In the genomic region with DNA sequence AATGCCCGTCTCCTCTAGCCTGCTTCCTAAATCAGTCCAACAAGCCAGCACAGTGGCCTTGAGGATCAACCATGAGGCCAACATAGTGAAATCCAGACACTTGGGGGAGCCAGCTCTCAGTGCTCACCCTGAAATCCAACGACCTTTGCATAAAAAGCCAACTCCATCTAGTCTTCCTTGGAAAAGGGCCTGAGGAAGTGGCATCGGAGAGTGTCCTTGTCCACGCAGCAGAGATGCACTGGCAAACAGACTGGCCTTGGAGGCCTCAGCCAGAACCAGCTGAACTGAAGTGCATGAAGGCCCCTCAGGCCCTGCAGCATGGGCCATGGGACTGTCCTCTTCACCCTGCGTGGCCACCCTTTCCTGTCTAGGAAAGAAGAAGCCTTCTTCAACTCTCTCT, we compare ENCODE assay signal across 12 mouse cellular contexts. TPM values are rescaled to one million over a fixed set of nuclear protein-coding genes. Genes with fewer than 3 reads are reported as not detected.
DNase-seq lines count a peak whose midpoint lies in the region; ATAC-seq and TF ChIP-seq lines count a peak whose summit lies in the region.
"Had no signal": no experiment of that assay in that cellular context is flagged by ENCODE, and none has a peak within 500 bp of the region (broad histone marks: within the 10 kb centered on the region; RNA-seq: fewer than 3 reads in every experiment).

No protein-coding gene starts in this region.

- no peaks in the 10 kb centered on the region for H3K4me1 ChIP-seq in kidney, embryonic 15.5 days
- H3K4me1 ChIP-seq in ES-Bruce4 (ENCODE audit: control insufficient read depth, insufficient read depth, low read length): peaks cover 8% of the 10 kb centered on the region
- peaks cover 10% of the 10 kb centered on the region for H3K4me1 ChIP-seq in brown adipose tissue, adult 24 weeks (ENCODE audit: control insufficient read depth, insufficient read depth, insufficient read length, low read length)
- H3K4me1 ChIP-seq: liver, embryonic 15.5 days had no signal

- no peaks in the 10 kb centered on the region for H3K9me3 ChIP-seq in kidney, embryonic 15.5 days (replicated peaks)
- no peaks in the 10 kb centered on the region for H3K9me3 ChIP-seq in ES-Bruce4 (replicated peaks; ENCODE audit: control insufficient read depth, insufficient read depth, low read length, poor library complexity, severe bottlenecking)
- H3K9me3 ChIP-seq: forebrain, embryonic 10.5 days; liver, embryonic 15.5 days; neural tube, embryonic 12.5 days had no signal

- no peak for TF ChIP-seq CTCF in ES-Bruce4 (IDR thresholded peaks at IDR 0.05; ENCODE audit: low read depth, low read length)

- no peak for TF ChIP-seq EP300 in ES-Bruce4 (IDR thresholded peaks at IDR 0.05; ENCODE audit: insufficient read depth, low read depth, low read length)

- H3K27ac ChIP-seq in kidney, embryonic 15.5 days: peak overlapping the region; percentile 66; the same call in 1 of the 2 replicates
- H3K27ac ChIP-seq in ES-Bruce4 (ENCODE audit: insufficient read depth, low read length): peak overlapping the region; percentile 28
- peak overlapping the region; percentile 68 for H3K27ac ChIP-seq in brown adipose tissue, adult 24 weeks (replicated peaks; ENCODE audit: low read depth, low read length)
- H3K27ac ChIP-seq: forebrain, embryonic 10.5 days; liver, embryonic 15.5 days; neural tube, embryonic 12.5 days had no signal

- H3K36me3 ChIP-seq in kidney, embryonic 15.5 days: peaks cover 84% of the 10 kb centered on the region
- no peaks in the 10 kb centered on the region for H3K36me3 ChIP-seq in ES-Bruce4 (ENCODE audit: control insufficient read depth, insufficient read depth, low read length, poor library complexity, severe bottlenecking)
- H3K36me3 ChIP-seq: liver, embryonic 15.5 days had no signal

- TF ChIP-seq POLR2A in ES-Bruce4 (IDR thresholded peaks at IDR 0.05; ENCODE audit: insufficient read depth, low read length): no peak

- no peak for ATAC-seq in cerebellum, adult (ENCODE audit: insufficient number of reproducible peaks, low FRiP score, low TSS enrichment)
- ATAC-seq in kidney, embryonic 15.5 days (replicated peaks; ENCODE audit: low FRiP score): no peak

- peak; percentile 31 to 32 for DNase-seq in cerebellum, postnatal 25 days
- no peak for DNase-seq in kidney, postnatal 14 days
- no peak for DNase-seq in right cerebral cortex, postnatal 4 days
- DNase-seq in lung, postnatal 10 days: no peak
- DNase-seq: B cell, adult 2 months had no signal

- no peak overlapping the region for H3K4me2 ChIP-seq in kidney, embryonic 15.5 days
- H3K4me2 ChIP-seq: liver, embryonic 15.5 days; neural tube, embryonic 12.5 days had no signal

- H3K27me3 ChIP-seq in kidney, embryonic 15.5 days: no peaks in the 10 kb centered on the region
- no peaks in the 10 kb centered on the region for H3K27me3 ChIP-seq in ES-Bruce4 (ENCODE audit: control insufficient read depth, insufficient read depth, low read length, poor library complexity, severe bottlenecking)
- H3K27me3 ChIP-seq: liver, embryonic 15.5 days; neural tube, embryonic 12.5 days had no signal

- no peak overlapping the region for H3K4me3 ChIP-seq in kidney, embryonic 15.5 days (replicated peaks)
- H3K4me3 ChIP-seq in ES-Bruce4 (ENCODE audit: low read depth, low read length): no peak overlapping the region
- no peak overlapping the region for H3K4me3 ChIP-seq in brown adipose tissue, adult 24 weeks (ENCODE audit: insufficient read depth, low read depth, low read length)
- H3K4me3 ChIP-seq: forebrain, embryonic 10.5 days; liver, embryonic 15.5 days; neural tube, embryonic 12.5 days had no signal

- H3K9ac ChIP-seq in kidney, embryonic 15.5 days: no peak overlapping the region
- H3K9ac ChIP-seq in ES-Bruce4 (ENCODE audit: low read depth, poor library complexity, severe bottlenecking): 0 out of 2 replicates have a peak overlapping the region, but pooled peaks have one; percentile 24
- H3K9ac ChIP-seq: liver, embryonic 15.5 days; neural tube, embryonic 12.5 days had no signal

- WGBS in kidney, embryonic 15.5 days: 77% methylated on average over 5 of the region's 5 CpGs

RNA-seq across cellular contexts. Expression of a gene that starts 31.0 kb away (rescaled TPM):
- 0.49 and 1.2 TPM in 2 replicates for polyA plus RNA-seq in kidney, embryonic 15.5 days (2015; fragmentation: Nextera tagmentation; extraction: Ambion mirVana)
- polyA plus RNA-seq in ES-Bruce4 (2011; ENCODE audit: insufficient read depth, insufficient read length, low read depth, missing spikeins): 1.9 and 2.1 TPM in 2 replicates
- 78.0 and 123 TPM in 2 replicates for polyA plus RNA-seq in brown adipose tissue, adult 24 weeks (2012; ENCODE audit: insufficient read depth, insufficient read length, missing spikeins)

RNA-seq across cellular contexts. Expression of a gene that starts 36.9 kb away (rescaled TPM):
- polyA plus RNA-seq in kidney, embryonic 15.5 days (2015; fragmentation: Nextera tagmentation; extraction: Ambion mirVana): 0.23 TPM in 1 of 2 replicates, not detected in the other
- polyA plus RNA-seq in ES-Bruce4 (2011; ENCODE audit: insufficient read depth, insufficient read length, low read depth, missing spikeins): not detected in 2 replicates
- 56.5 and 59.6 TPM in 2 replicates for polyA plus RNA-seq in brown adipose tissue, adult 24 weeks (2012; ENCODE audit: insufficient read depth, insufficient read length, missing spikeins)
- polyA plus RNA-seq: neural tube, embryonic 12.5 days had no signal

Comparison
In these comparisons a context has a peak if more than half of its experiments do, and no peak if none do; other contexts are left out.
1. DNase-seq: peak in cerebellum, postnatal 25 days (2 of 2); none in kidney, postnatal 14 days (single experiment), right cerebral cortex, postnatal 4 days (single experiment) and lung, postnatal 10 days (single experiment).
2. RNA of a gene that starts 31.0 kb away (polyA plus RNA-seq): 78.0 to 123 TPM in brown adipose tissue, adult 24 weeks; 1.9 to 2.1 TPM in ES-Bruce4 and 0.49 to 1.2 TPM in kidney, embryonic 15.5 days; every median in the first group is over 10 times any median in the second.
3. RNA of a gene that starts 36.9 kb away (polyA plus RNA-seq): 56.5 to 59.6 TPM in brown adipose tissue, adult 24 weeks; 0.23 TPM in kidney, embryonic 15.5 days and not detected in ES-Bruce4; every median in the first group is over 10 times any median in the second.
4. Peak in every context shown above with its lines, with median percentiles within 50 percentile points of each other: H3K27ac ChIP-seq.